Mouse (Mus musculus) neural tube, embryonic 11.5 days (tissue): ENCODE results near the gene Rin3. TPM values are rescaled to one million over a fixed set of nuclear protein-coding genes. Genes with fewer than 3 reads are reported as not detected.

Experiments
- ATAC-seq: fragments of 200-750 bp; cut with Nextera tagmentation; 2 replicates; pipeline ENCODE4 v1.8.0; 2017; ENCODE audit warnings: moderate number of reproducible peaks, mild to moderate bottlenecking, moderate TSS enrichment, moderate library complexity; ENCODE audit not compliant: insufficient read depth, low FRiP score, low TSS enrichment
- DNase-seq: peaks from one replicate; pipeline ENCODE4 v3.0.0-alpha.2; 2015; ENCODE audit warnings: low spot score
- H3K27ac ChIP-seq: fragments of 300-500 bp; sonication (generic); 2 replicates; pipeline ENCODE4 v1.5.1; 2014; ENCODE audit warnings: low read depth, mild to moderate bottlenecking, low read length
- H3K27me3 ChIP-seq: fragments of 300-500 bp; sonication (generic); 2 replicates; pipeline ENCODE4 v1.6.1; 2014; ENCODE audit warnings: mild to moderate bottlenecking, low read length, mixed read lengths; ENCODE audit not compliant: control insufficient read depth, insufficient read depth
- H3K36me3 ChIP-seq: fragments of 300-500 bp; sonication (generic); 2 replicates; pipeline ENCODE4 v1.6.1; 2014; ENCODE audit warnings: mild to moderate bottlenecking, low read length, moderate library complexity, mixed read lengths; ENCODE audit not compliant: control insufficient read depth, insufficient read depth
- H3K4me1 ChIP-seq: fragments of 300-500 bp; sonication (generic); 2 replicates; pipeline ENCODE4 v1.6.1; 2014; ENCODE audit warnings: low read length, mixed read lengths; ENCODE audit not compliant: control insufficient read depth, insufficient read depth
- H3K4me2 ChIP-seq: fragments of 300-500 bp; sonication (generic); 2 replicates; pipeline ENCODE4 v1.6.1; 2014; ENCODE audit warnings: low read depth, mild to moderate bottlenecking, moderate library complexity
- H3K4me3 ChIP-seq: fragments of 300-500 bp; sonication (generic); 2 replicates; pipeline ENCODE4 v1.5.1; 2014; ENCODE audit warnings: low read depth, low read length
- H3K9ac ChIP-seq: fragments of 300-500 bp; sonication (generic); 2 replicates; pipeline ENCODE4 v1.6.1; 2014; ENCODE audit warnings: mild to moderate bottlenecking, low read length
- H3K9me3 ChIP-seq: fragments of 300-500 bp; sonication (generic); 2 replicates; pipeline ENCODE4 v1.6.1; 2016; ENCODE audit warnings: low read length; ENCODE audit not compliant: control insufficient read depth
- WGBS: fragments of 180-500 bp; shearing (Covaris S2); extraction: QIAGEN DNeasy Blood & Tissue Kit; methylation state at CpG from one replicate; pipeline ENCODE4 v1.1.7; 2014; 5-methylcytosine and 5-hydroxymethylcytosine counted together
- polyA plus RNA-seq: library from polyadenylated mRNA; unstranded; fragments of >200 nt; fragmentation: Nextera tagmentation; extraction: Ambion mirVana; gene quantifications from 2 replicates; pipeline ENCODE4 v1.2.1, GENCODE M21; 2014

Rin3 gene
- polyA plus RNA-seq, 1 experiment from 2014 or later: 5.0 TPM

DNA sequence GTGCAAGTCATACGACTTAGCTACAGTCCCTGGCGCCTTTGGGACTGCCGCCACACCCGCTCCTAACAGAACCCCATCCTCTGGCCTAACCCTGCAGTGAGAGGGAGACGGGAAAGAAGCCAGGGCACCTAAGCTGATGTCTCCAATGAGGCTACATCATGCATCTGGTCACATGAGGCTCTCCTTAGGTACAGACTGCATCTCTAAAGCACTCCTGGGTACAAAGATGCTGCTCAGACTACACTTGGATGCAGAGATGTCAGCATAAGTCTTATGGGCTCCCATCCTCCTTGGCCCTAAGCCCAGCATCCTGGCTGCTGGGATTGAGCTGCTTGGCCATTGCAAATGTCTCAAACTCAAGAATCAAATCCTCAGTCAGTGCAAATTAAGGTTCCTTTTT lies 146.8 kb downstream of the Rin3 start:
- Histone ChIP-seq H3K27me3 (no peaks in the 10 kb centered on the region), H3K27ac (no peak overlapping the region), H3K36me3 (no peaks in the 10 kb centered on the region), H3K9me3 (no peaks in the 10 kb centered on the region), H3K4me3 (no peak overlapping the region), H3K4me2 (no peak overlapping the region), H3K9ac (no peak overlapping the region), H3K4me1 (no peaks in the 10 kb centered on the region)
- 96% methylated on average over 5 of the region's 5 CpGs for WGBS
- ATAC-seq (no peak), DNase-seq (no peak)

DNA sequence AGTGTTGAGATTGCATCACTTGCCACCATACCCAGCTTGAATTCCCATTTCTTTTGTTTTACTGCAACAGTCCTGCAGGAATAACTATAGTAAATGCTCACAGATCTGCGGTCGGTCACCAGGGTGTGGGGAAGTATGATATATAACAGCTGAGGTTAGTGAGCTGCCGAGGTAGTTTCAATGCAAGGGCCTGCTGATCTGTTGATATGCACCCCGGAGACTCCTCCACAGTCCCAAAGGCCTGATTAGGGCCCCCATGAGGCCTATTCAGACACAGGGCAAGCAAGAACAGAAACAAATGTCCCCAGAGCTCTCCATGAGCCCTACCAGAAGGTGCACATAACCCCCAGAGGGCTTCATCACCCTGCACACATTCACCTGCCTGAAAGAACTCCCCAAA lies 147.4 kb downstream of the Rin3 start:
- 86% methylated on average over 4 of the region's 4 CpGs for WGBS
- Histone ChIP-seq H3K4me1 (no peaks in the 10 kb centered on the region), H3K36me3 (no peaks in the 10 kb centered on the region), H3K27ac (no peak overlapping the region), H3K4me2 (no peak overlapping the region), H3K4me3 (no peak overlapping the region), H3K27me3 (no peaks in the 10 kb centered on the region), H3K9ac (no peak overlapping the region), H3K9me3 (no peaks in the 10 kb centered on the region)
- no peak for DNase-seq
- no peak for ATAC-seq

DNA sequence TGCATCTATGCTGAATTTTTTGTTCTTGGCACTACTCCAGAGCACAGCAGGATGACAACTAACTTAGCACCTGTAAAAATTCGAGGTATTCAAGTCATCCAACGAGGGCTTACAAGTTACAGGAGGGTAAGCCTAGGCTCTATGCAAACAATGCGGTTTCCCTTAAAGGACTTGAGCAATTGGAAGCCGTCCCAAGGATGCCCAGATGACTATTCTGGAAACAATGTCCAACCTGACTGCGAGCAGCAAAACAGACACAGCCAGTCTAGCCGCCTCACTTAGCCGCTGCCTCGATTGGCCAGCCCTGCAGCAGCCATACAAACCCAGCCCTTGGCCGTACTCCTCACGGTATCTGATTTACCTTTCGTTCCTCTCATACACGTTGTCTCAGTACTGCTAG lies 149.4 kb downstream of the Rin3 start:
- no peaks in the 10 kb centered on the region for H3K36me3 ChIP-seq
- no peak overlapping the region for H3K9ac ChIP-seq
- no peak overlapping the region for H3K4me2 ChIP-seq
- H3K27me3 ChIP-seq: no peaks in the 10 kb centered on the region
- no peak overlapping the region for H3K27ac ChIP-seq
- H3K9me3 ChIP-seq: no peaks in the 10 kb centered on the region
- no peak for ATAC-seq
- no peak for DNase-seq
- WGBS: 89% methylated on average over 12 of the region's 12 CpGs
- H3K4me3 ChIP-seq: no peak overlapping the region
- no peaks in the 10 kb centered on the region for H3K4me1 ChIP-seq

DNA sequence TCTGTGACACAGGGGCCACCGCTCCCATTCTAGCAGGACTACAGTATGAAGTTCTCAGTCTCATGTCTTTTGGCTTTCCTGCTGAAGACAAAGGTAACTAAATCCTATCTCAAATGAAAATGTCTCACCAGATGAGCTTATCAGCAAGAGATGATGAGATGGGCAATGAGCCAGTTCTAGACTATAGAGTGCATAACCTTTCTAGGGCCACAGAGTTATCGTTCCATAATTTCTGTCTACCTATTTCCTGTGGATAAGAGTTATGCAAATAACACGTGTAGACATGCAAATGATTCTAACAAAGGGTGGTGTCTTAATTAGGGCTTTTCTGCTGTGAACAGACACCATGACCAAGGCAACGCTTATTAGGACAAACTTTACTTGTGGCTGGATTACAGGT lies 151.3 kb downstream of the Rin3 start:
- no peak for ATAC-seq
- Histone ChIP-seq H3K9me3 (no peaks in the 10 kb centered on the region), H3K27me3 (no peaks in the 10 kb centered on the region), H3K9ac (no peak overlapping the region), H3K36me3 (no peaks in the 10 kb centered on the region), H3K4me1 (0 out of 2 replicates have a peak, but pooled peaks cover 4% of the 10 kb centered on the region), H3K27ac (no peak overlapping the region), H3K4me3 (no peak overlapping the region), H3K4me2 (no peak overlapping the region)
- WGBS: 89% methylated on average over 4 of the region's 4 CpGs
- no peak for DNase-seq

DNA sequence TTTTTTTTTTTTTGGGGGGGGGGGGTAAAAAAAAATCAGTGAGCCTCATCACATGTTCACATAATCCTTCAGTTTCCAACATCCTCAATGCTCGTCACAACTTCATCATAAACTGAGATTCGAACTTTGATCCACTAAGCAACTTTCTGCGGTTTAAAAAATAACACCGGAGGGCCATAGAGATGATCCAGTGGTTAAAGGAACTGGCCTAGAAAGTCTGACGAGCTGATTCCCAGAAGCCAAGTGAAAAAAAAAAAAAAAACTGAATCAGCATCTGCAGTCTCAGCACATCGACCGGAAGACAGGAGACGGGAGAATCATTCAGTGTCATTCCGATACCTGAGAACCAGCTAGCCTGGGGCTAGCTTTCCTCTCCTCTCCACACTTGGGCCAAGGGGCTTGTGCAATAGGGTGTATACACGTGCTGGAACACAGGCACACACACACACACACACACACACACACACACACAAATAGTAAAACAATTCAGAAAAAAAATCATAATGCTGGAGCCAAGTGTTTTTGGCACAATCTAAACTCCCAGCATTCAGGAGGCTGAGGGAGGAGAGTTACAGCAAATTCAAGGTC lies 154.2 kb downstream of the Rin3 start:
- DNase-seq (no peak), ATAC-seq (no peak)
- WGBS: 86% methylated on average over 10 of the region's 10 CpGs
- H3K27me3 ChIP-seq: no peaks in the 10 kb centered on the region
- no peak overlapping the region for H3K9ac ChIP-seq
- 0 out of 2 replicates have a peak, but pooled peaks cover 4% of the 10 kb centered on the region for H3K4me1 ChIP-seq
- H3K36me3 ChIP-seq: no peaks in the 10 kb centered on the region
- H3K27ac ChIP-seq: no peak overlapping the region
- H3K9me3 ChIP-seq: no peaks in the 10 kb centered on the region
- H3K4me2 ChIP-seq: no peak overlapping the region
- no peak overlapping the region for H3K4me3 ChIP-seq

DNA sequence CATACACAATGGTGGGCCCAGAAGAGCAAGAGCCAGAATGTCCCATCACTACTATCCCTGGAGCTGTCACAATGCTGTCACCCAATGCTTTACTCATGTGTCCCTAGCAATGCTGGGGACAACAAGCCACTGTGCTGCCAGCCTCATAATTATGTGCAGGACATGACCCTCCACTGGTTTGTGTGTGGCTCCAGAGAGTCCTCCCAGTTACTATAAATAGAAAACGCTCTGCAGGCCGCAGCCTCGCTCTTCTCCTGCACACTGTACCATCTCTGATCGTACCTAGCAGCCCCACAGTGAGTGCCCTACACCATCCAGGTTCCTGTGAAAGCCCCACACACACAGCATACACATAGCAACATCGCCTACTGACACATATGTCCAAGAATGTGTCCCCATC lies 155.1 kb downstream of the Rin3 start:
- 91% methylated on average over 5 of the region's 5 CpGs for WGBS
- no peak overlapping the region for H3K9ac ChIP-seq

DNA sequence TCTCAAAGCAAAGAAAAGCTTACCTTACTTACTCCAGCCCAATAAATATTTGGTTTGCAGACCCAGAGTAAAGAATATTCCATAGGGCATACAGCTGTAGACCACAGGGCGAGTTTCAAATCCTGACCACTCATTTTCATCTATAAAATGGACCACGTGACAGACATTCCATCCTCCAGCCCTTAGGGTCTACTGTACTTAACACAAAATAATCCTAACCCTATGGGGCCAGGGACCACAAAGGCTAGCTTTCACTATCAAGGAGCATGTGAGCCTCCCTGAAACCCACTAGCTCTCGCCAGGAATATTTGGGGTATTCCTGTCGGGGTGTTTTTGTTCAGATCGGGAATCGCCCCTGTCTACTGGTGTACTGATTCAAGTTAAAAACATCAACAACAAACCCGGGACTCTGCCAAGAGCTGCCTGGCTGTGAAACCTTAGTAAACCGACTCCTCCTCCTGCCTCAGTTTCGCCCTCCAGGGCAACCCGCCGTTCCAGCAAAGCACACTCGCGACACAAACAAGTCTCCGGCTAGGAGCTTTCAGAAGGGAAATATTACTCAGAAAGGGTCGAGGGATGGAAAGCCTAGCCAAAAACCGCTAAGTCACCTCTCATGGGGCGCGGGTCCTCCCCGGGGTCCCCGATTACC lies 156.3 kb downstream of the Rin3 start:
- peak overlapping the region; percentile 57 for H3K4me3 ChIP-seq
- DNase-seq: no peak
- peak overlapping the region; percentile 53 for H3K4me2 ChIP-seq
- 0 out of 2 replicates have a peak, but pooled peaks cover 4% of the 10 kb centered on the region for H3K4me1 ChIP-seq
- H3K27ac ChIP-seq: no peak overlapping the region
- no peaks in the 10 kb centered on the region for H3K27me3 ChIP-seq
- H3K9me3 ChIP-seq: no peaks in the 10 kb centered on the region
- ATAC-seq: peak; percentile 53
- peak overlapping the region; percentile 47 for H3K9ac ChIP-seq
- 4% methylated on average over 20 of the region's 20 CpGs for WGBS
- H3K36me3 ChIP-seq: no peaks in the 10 kb centered on the region

More for the DNA sequence above, 155.1 kb downstream of the Rin3 start:
- Histone ChIP-seq H3K4me1 (0 out of 2 replicates have a peak, but pooled peaks cover 4% of the 10 kb centered on the region), H3K9me3 (no peaks in the 10 kb centered on the region), H3K27me3 (no peaks in the 10 kb centered on the region), H3K36me3 (no peaks in the 10 kb centered on the region), H3K4me2 (no peak overlapping the region), H3K27ac (no peak overlapping the region), H3K4me3 (no peak overlapping the region)
- ATAC-seq: no peak
- DNase-seq: no peak

DNA sequence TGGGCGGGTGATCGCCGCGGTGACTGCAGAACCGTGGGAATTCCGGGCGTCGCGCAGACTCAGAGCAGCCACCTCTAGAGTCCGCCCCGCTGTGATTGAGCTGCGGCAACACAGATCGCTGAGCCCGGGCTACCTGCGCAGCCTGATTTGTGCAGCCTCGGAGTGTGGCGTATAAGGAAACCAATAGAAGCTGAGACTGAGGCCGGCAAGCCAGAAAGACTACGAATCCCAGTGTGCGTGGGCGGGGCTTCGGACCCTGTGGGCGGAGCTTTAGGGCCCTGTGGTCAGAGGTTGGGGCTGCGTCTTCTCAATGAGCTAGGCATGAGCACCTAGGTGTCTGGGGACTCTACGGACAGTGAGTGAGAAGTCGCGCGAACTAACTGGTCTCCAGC lies 156.8 kb downstream of the Rin3 start, which contains the start of gene Lgmn:
Lgmn (minus strand) TSS at position 182 of the 392 bp plus-strand sequence.
- ATAC-seq (peak; percentile 99), DNase-seq (peak; percentile 97)
- no peaks in the 10 kb centered on the region for H3K9me3 ChIP-seq
- H3K4me2 ChIP-seq: peak within 1 kb of the TSS; percentile 53
- no peak within 1 kb of the TSS for H3K27ac ChIP-seq
- no peaks in the 10 kb centered on the region for H3K27me3 ChIP-seq
- no peaks in the 10 kb centered on the region for H3K36me3 ChIP-seq
- 0 out of 2 replicates have a peak, but pooled peaks cover 4% of the 10 kb centered on the region for H3K4me1 ChIP-seq
- peak within 1 kb of the TSS; percentile 57 for H3K4me3 ChIP-seq
- WGBS: 0% methylated on average over 28 of the region's 28 CpGs
- peak within 1 kb of the TSS; percentile 47 for H3K9ac ChIP-seq
